Mouse (Mus musculus) kidney, postnatal 0 days (tissue): Measurements from ENCODE around the gene Cnot3. TPM values are rescaled to one million over a fixed set of nuclear protein-coding genes. Genes with fewer than 3 reads are reported as not detected.
"Not testable (repeated sequence)": the region's sequence is repeated elsewhere in the genome, so short reads cannot be mapped to it uniquely, and the experiment has no call there.

ENCODE experiments used
- ATAC-seq: fragments of 200-750 bp; cut with Nextera tagmentation; replicated peaks from 2 replicates; pipeline ENCODE4 v1.8.0; 2017; ENCODE audit warnings: low read depth, moderate number of reproducible peaks, moderate TSS enrichment, moderate library complexity; ENCODE audit not compliant: low FRiP score
- DNase-seq: peaks from one replicate; pipeline ENCODE4 v3.0.0-alpha.2; 2016; ENCODE audit warnings: low spot score
- H3K27ac ChIP-seq: fragments of 300-500 bp; sonication (generic); 2 replicates; pipeline ENCODE4 v1.5.1; 2014; ENCODE audit warnings: mild to moderate bottlenecking
- H3K27me3 ChIP-seq: fragments of 300-500 bp; sonication (generic); 2 replicates; pipeline ENCODE4 v1.6.1; 2014; ENCODE audit warnings: low read length, mixed read lengths; ENCODE audit not compliant: insufficient read depth
- H3K36me3 ChIP-seq: fragments of 300-500 bp; sonication (generic); 2 replicates; pipeline ENCODE4 v1.6.1; 2014; ENCODE audit warnings: low read length, mixed read lengths; ENCODE audit not compliant: insufficient read depth
- H3K4me1 ChIP-seq: fragments of 300-500 bp; sonication (generic); replicated peaks from 2 replicates; pipeline ENCODE4 v1.6.1; 2014; ENCODE audit warnings: antibody characterized with exemption, low read length, mixed read lengths; ENCODE audit not compliant: insufficient read depth
- H3K4me2 ChIP-seq: fragments of 300-500 bp; sonication (generic); 2 replicates; pipeline ENCODE4 v1.6.1; 2014; ENCODE audit warnings: mild to moderate bottlenecking, low read length, moderate library complexity, mixed read lengths
- H3K4me3 ChIP-seq: fragments of 300-500 bp; sonication (generic); replicated peaks from 2 replicates; pipeline ENCODE4 v1.5.1; 2014; ENCODE audit warnings: low read depth, low read length
- H3K9ac ChIP-seq: fragments of 300-500 bp; sonication (generic); 2 replicates; pipeline ENCODE4 v1.6.1; 2014; ENCODE audit warnings: low read depth, low read length
- H3K9me3 ChIP-seq: fragments of 300-500 bp; sonication (generic); replicated peaks from 2 replicates; pipeline ENCODE4 v1.6.1; 2016; ENCODE audit warnings: low read length, inconsistent platforms, mixed read lengths
- CTCF ChIP-seq: IDR thresholded peaks from 2 replicates; pipeline ENCODE4 v1.5.1; 2016; ENCODE audit warnings: antibody characterized with exemption, low read depth, mild to moderate bottlenecking, moderate library complexity
- WGBS: fragments of 180-500 bp; shearing (Covaris S2); extraction: QIAGEN DNeasy Blood & Tissue Kit; methylation state at CpG from one replicate; pipeline ENCODE4 v1.1.7; 2014; 5-methylcytosine and 5-hydroxymethylcytosine counted together
- microRNA-seq: library from miRNA; unstranded; fragments of <30 nt; microRNA quantifications from one replicate; pipeline ENCODE4, GENCODE M21; 2016
- polyA plus RNA-seq: library from polyadenylated mRNA; unstranded; fragments of >200 nt; fragmentation: Nextera tagmentation; extraction: Ambion mirVana; gene quantifications from 2 replicates; pipeline ENCODE4 v1.2.1, GENCODE M21; 2015

Cnot3 gene
- polyA plus RNA-seq, 1 experiment from 2014 or later: 41.7 TPM

- no peak for ATAC-seq
- no peaks in the 10 kb centered on the region for H3K9me3 ChIP-seq
- peak; percentile 6 for DNase-seq
- no peak overlapping the region for H3K4me3 ChIP-seq
- H3K4me1 ChIP-seq: peaks cover 11% of the 10 kb centered on the region; the same call in 1 of the 2 replicates
- H3K36me3 ChIP-seq: peaks cover 14% of the 10 kb centered on the region; the same call in 1 of the 2 replicates
- 68% methylated on average over 4 of the region's 4 CpGs for WGBS
- no peaks in the 10 kb centered on the region for H3K27me3 ChIP-seq
- H3K4me2 ChIP-seq: no peak overlapping the region
- no peak for TF ChIP-seq CTCF
- H3K9ac ChIP-seq: no peak overlapping the region
- H3K27ac ChIP-seq: no peak overlapping the region
Measured at GRCm38 (mm10) chr7:3707027-3707426, 62.0 kb downstream of the Cnot3 start.

GRCm38 (mm10) chr7:3707568-3708413 lies 62.7 kb downstream of the Cnot3 start:
- no peak for DNase-seq

GRCm38 (mm10) chr7:3708447-3708980 lies 63.4 kb downstream of the Cnot3 start:
- not testable (repeated sequence) for H3K9ac ChIP-seq, DNase-seq, H3K27ac ChIP-seq, H3K27me3 ChIP-seq, H3K9me3 ChIP-seq, H3K4me3 ChIP-seq, H3K4me1 ChIP-seq, H3K4me2 ChIP-seq, ATAC-seq
- H3K36me3 ChIP-seq: peaks cover 14% of the 10 kb centered on the region; the same call in 1 of the 2 replicates
- TF ChIP-seq CTCF: peak; percentile 26; the same call in 1 of the 2 replicates
- WGBS: 29% methylated on average over 5 of the region's 5 CpGs

More at GRCm38 (mm10) chr7:3707568-3708413, 62.7 kb downstream of the Cnot3 start:
- no peaks in the 10 kb centered on the region for H3K9me3 ChIP-seq
- no peak overlapping the region for H3K27ac ChIP-seq
- no peak overlapping the region for H3K4me2 ChIP-seq
- H3K27me3 ChIP-seq: no peaks in the 10 kb centered on the region
- H3K36me3 ChIP-seq: peaks cover 14% of the 10 kb centered on the region; the same call in 1 of the 2 replicates
- H3K9ac ChIP-seq: no peak overlapping the region
- ATAC-seq: no peak
- TF ChIP-seq CTCF: no peak
- H3K4me3 ChIP-seq: no peak overlapping the region
- 48% methylated on average over 7 of the region's 7 CpGs for WGBS
- peaks cover 11% of the 10 kb centered on the region; the same call in 1 of the 2 replicates for H3K4me1 ChIP-seq

- ATAC-seq (no peak), DNase-seq (no peak)
- no peaks in the 10 kb centered on the region for H3K27me3 ChIP-seq
- TF ChIP-seq CTCF: no peak
- H3K4me1 ChIP-seq: peaks cover 8% of the 10 kb centered on the region; the same call in 1 of the 2 replicates
- H3K27ac ChIP-seq: no peak overlapping the region
- peaks cover 14% of the 10 kb centered on the region; the same call in 1 of the 2 replicates for H3K36me3 ChIP-seq
- no peak overlapping the region for H3K9ac ChIP-seq
- H3K4me3 ChIP-seq: no peak overlapping the region
- H3K4me2 ChIP-seq: no peak overlapping the region
- H3K9me3 ChIP-seq: no peaks in the 10 kb centered on the region
- WGBS: 63% methylated on average over 1 of the region's 1 CpGs
Measured at GRCm38 (mm10) chr7:3709000-3709399, 63.9 kb downstream of the Cnot3 start.

Small RNAs within 50 kb of the gene (microRNA-seq; reads per million reads assigned to microRNA genes)
- 1.4 reads per million for gene Mir3572

Other genes with a start within 250 kb of the Cnot3 start
- gene Cacng6, start 221.1 kb upstream of the Cnot3 start, polyA plus RNA-seq: 0.11 TPM in 1 of 2 replicates, not detected in the other
- 0.80 and 0.88 TPM in 2 replicates for gene Tarm1, start 142.6 kb upstream of the Cnot3 start, polyA plus RNA-seq
- gene Oscar, start 29.1 kb upstream of the Cnot3 start, polyA plus RNA-seq: 0.14 TPM in 1 of 2 replicates, not detected in the other
- gene Ndufa3, start 27.9 kb upstream of the Cnot3 start, polyA plus RNA-seq: 637 and 674 TPM in 2 replicates
- gene Tfpt, start 15.3 kb upstream of the Cnot3 start, polyA plus RNA-seq: 17.0 and 19.3 TPM in 2 replicates
- 66.3 and 74.6 TPM in 2 replicates for gene Prpf31, start 15.3 kb upstream of the Cnot3 start, polyA plus RNA-seq
- gene Leng1, start 20.6 kb downstream of the Cnot3 start, polyA plus RNA-seq: 17.5 and 18.5 TPM in 2 replicates
- gene Tmc4, start 32.3 kb downstream of the Cnot3 start, polyA plus RNA-seq: 27.9 and 28.1 TPM in 2 replicates
- 228 and 235 TPM in 2 replicates for gene Tsen34, start 47.6 kb downstream of the Cnot3 start, polyA plus RNA-seq
- gene Mboat7, start 48.3 kb downstream of the Cnot3 start, polyA plus RNA-seq: 55.2 and 60.0 TPM in 2 replicates
- 1,586 and 1,624 TPM in 2 replicates for gene Rps9, start 58.7 kb downstream of the Cnot3 start, polyA plus RNA-seq
- 1.3 and 1.4 TPM in 2 replicates for gene Pirb, start 75.1 kb downstream of the Cnot3 start, polyA plus RNA-seq
- gene Gm15448, start 180.4 kb downstream of the Cnot3 start, polyA plus RNA-seq: not detected in 2 replicates
- 0.17 and 0.24 TPM in 2 replicates for gene Pira2, start 199.8 kb downstream of the Cnot3 start, polyA plus RNA-seq